Mouse (Mus musculus) layer of hippocampus, postnatal 36 days (tissue): Measurements from ENCODE around the gene Blnk. TPM values are rescaled to one million over a fixed set of nuclear protein-coding genes. Genes with fewer than 3 reads are reported as not detected.

Source experiments
- DNase-seq, 2 experiments: peaks; one replicate each; pipeline ENCODE4 v3.0.0; 2022
- total RNA-seq, 2 experiments: library from RNA; stranded (reverse); gene quantifications; 2 replicates each; pipeline ENCODE4 v1.2.3; 2021

The Blnk gene
- total RNA-seq = 1 to 10 TPM; 6.1 to 6.7 TPM

DNA sequence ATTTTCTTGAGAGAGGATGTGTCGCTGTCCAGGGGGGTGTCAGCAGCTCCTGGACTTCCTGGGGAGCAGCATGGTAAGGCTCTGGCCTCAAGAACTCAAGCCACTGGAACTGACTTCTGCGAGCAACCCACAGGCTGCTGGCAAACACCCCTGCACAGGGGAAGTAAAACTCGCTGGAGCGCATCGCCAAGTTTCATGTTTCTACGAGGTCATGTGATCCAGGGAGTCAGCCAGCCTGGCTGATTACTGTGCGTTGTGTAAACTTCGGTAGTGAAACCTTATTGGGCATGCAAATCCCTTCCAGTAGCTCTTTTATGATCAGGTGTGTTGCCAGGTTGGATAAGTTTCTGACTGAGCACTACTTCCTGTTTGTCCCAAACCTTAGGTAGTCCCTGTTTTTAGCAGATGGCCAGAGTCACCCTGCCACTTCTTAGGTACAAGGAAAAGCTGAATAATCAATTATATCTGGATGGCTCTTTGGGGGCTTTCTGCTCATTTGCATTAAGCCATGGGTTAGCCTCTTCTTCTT is at the start of gene Blnk:
Gene Blnk, minus strand, starts transcription at position 479 of the 529 bp plus-strand sequence.
- peak; percentile 58 to 59 for DNase-seq

GRCm38 (mm10) chr19:41039110-41039509 is 44.8 kb upstream of the Blnk start:
- DNase-seq = no peak

- no peak for DNase-seq
Measured at GRCm38 (mm10) chr19:41035809-41036551, 41.6 kb upstream of the Blnk start.

DNA sequence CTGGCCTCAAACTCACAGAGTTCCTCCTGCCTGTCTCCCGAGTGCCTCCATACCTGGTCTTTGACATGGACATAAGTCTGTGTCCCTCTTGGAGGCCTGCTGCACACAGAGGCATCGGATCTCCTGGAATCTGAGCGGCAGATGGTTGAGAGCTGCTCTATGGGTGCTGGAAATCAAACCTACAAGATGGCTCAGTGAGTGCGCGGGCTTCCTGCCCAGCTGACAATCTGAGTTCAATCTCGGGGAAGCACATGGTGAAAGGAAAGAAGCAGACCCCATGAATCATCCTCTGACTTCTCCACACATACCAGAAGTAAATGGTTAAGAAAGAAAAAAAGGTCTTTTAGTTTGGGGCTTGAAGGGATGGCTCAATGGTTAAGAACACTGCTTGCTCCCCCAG is 37.5 kb upstream of the Blnk start:
- DNase-seq = no peak

DNA sequence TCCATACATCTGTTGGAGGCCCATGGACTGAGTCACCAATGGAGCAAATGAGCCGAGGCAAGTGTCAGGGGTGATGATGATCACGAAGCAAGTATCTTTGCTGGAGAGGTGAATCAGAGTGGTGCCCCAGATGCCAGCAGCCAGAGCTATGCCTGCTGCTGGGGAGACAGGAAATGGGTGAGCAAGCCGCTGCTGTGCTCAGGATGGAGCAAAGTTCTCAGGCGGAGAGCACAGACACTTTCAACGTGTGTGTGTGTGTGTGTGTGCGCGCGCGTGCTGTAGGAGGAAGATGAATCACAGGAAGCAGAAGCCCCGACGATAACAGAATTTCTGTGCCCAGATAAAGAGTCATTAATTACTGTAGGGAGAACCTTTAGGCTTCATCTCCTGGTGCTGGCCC is 36.7 kb upstream of the Blnk start:
- DNase-seq = no peak

- DNase-seq = no peak
Measured at GRCm38 (mm10) chr19:41030161-41030560, 35.8 kb upstream of the Blnk start.

DNA sequence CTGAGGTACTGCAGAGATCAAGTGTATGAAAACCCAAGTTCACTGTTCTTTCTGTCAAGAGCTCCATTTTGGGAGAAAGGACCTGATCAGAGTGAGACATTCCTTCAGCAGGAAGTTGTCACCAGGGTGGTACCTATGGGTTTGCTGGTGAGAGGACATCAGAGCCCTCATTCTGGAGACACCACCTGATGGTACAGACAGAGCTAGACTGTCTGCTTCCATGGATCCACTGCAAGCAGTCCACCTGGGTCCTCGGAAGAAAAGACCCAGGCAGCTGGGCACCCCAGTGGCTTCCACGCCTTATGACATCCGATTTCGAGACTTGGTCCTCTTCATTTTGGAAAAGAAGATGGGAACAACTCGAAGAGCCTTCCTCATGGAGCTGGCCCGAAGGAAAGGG is 34.9 kb upstream of the Blnk start, which contains the start of gene Dntt:
Gene Dntt, plus strand, starts transcription at position 57 of the 400 bp plus-strand sequence.
- no peak for DNase-seq

- DNase-seq = no peak
Measured at GRCm38 (mm10) chr19:41027601-41028000, 33.3 kb upstream of the Blnk start.

- no peak for DNase-seq
Measured at GRCm38 (mm10) chr19:41027024-41027423, 32.7 kb upstream of the Blnk start.

DNA sequence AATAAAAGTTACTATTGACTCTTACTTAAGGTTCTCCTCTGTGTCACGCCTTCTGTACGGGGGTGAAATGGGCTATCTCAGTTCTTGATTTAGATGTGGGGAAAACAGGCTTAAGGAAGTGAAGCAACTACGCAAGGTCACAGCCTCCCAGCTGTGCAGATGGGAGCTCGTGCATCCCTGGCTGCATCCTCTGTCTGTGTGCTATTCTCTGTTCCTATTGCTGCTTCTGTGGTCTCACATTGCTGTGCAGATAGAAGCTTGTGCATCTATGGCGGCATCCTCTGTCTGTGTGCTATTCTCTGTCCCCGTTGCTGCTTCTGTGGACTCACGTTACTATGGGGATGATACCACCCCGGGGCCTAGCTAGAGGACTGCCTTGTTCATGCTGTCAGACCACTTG is 32.2 kb upstream of the Blnk start:
- no peak for DNase-seq

GRCm38 (mm10) chr19:41022244-41022643 is 27.9 kb upstream of the Blnk start:
- DNase-seq = no peak

GRCm38 (mm10) chr19:41020537-41020936 is 26.2 kb upstream of the Blnk start:
- no peak for DNase-seq

DNA sequence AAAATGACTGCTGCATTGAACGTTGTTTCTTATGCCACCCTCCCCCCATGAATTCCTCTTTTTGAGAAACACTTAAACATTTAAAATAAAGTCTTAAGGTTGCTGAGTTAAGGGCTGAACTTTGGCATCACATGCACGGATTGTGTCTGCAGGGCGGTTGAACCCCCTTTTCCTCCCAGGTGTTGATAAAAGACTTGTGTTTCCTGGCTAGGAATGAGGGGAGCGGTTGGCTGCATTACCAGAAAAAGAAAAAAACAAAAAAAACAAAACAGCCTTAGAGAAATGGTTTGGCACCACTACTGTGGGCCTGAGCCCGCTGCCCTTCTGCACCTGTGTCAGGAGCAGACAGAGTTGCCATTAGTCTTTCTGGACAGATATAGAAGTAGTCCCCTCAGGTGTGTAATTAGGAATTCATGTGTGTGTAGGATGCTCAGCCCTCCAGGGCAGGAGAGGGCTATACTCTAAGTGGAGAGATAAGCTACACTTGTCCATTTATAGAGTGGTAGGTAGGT is 24.9 kb upstream of the Blnk start:
- no peak for DNase-seq

GRCm38 (mm10) chr19:41015951-41016716 is 21.8 kb upstream of the Blnk start:
- DNase-seq = peak in 1 of 2 experiments; percentile 56

DNA sequence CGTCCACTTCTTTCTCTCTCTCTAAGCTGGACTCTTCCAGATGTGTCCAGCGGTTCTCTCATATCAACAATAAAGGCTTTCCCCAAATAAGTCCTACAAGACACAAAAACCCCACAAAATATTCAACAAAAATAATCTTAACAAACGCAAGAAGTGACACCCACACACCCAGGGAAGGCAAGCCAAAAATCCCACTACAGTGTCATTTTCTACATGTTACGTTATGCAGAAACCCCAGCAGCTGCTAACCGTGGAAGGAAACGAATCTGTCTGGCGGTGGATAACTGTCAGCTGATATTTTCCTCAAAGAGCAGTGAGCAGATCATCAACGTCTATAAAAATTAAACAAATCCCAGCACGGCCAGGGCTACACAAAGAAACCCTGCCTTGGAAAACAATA is 19.7 kb upstream of the Blnk start:
- no peak for DNase-seq

- no peak for DNase-seq
Measured at GRCm38 (mm10) chr19:41013591-41013990, 19.3 kb upstream of the Blnk start.

GRCm38 (mm10) chr19:41011676-41012075 is 17.3 kb upstream of the Blnk start:
- DNase-seq = no peak

- DNase-seq = no peak
Measured at GRCm38 (mm10) chr19:41008674-41009395, 14.5 kb upstream of the Blnk start.

DNA sequence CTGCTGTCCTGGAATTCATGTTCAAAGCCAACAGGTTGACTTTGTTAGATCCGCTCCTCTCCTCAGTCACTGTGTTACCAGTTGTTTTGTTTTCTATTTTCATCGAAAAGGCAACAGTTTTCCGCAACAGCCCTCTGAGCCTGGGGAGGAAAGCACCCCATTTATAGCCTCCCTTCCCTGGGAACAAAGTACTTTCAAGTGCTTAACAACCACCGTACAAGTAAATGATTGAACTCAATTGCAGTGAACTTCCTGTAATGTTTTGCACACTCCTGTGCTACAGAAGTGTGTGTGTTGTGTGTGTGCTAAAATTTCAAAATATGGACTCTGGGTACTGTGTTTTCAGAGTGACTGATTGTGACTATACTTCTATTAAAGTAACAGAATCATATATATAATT is 13.4 kb upstream of the Blnk start:
- no peak for DNase-seq

DNA sequence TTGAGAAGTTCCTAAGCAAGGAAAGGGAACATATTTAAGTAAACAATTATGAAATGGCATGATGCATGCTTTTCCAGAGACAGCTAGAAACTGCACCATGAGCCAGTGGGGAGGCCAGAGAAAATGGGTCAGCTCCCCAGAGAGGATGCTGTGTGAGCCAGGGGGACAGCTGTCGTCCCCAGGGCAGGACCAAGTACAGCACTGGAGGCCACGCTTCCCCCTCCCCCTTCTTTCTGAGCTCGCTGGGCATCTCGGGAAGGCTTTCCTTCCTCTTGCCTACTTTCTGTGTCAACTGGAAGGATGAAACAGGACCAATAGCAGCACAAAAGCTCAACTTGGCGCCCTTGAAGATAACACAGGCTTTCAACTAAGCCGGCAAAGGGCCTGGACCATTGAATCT is 13.0 kb upstream of the Blnk start:
- DNase-seq = no peak

- no peak for DNase-seq
Measured at GRCm38 (mm10) chr19:41006621-41007020, 12.3 kb upstream of the Blnk start.

DNA sequence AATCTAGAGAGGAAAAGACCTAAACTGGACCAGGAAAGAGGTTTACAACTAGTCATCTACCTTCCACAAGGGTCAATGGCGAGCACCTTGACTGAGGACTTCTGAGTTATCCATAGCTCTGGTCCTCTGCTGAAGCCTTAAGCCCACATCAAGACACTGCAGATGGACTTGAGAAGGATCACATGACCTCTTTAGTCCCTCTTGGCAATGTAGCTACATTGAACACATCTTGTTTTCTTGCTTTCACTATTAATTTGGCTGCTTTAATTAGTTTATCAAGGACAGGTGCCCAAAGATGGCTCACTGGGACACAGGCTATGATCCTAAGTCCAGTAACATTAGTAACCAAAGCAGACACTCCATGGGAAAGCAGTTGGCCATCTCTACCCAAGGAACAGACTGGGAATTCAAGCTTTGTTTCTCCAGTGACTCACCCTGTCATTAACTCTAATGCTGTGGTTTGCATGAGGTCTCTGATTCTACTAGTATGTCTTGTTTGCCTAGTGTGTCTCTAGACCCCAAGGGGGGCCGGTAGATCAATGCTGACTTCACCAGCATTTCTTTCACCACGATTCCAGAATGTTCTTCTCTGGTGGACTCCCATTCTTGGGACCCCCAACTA is 9.5 kb upstream of the Blnk start:
- DNase-seq = no peak
